8 mouse cellular contexts compared by ENCODE assay signal in genomic region chr10:85624504-85625169, GRCm38 (mm10).
DNase-seq lines count a peak whose midpoint lies in the region; ATAC-seq and TF ChIP-seq lines count a peak whose summit lies in the region.

No protein-coding gene starts in this region.

- H3K79me2 ChIP-seq in liver, adult 2 months (ENCODE audit: control insufficient read depth, insufficient read depth, low read length) = no peaks in the 10 kb centered on the region

- TF ChIP-seq POLR2A in liver, adult 2 months (IDR thresholded peaks at IDR 0.05; ENCODE audit: extremely low read depth, insufficient read depth, low read length) = no peak

- intact Hi-C loops in heart, postnatal 25 days (cut with DNase I) = loop anchor here (1.0 to 10.0 kb wide), 2 partner anchors 170 to 403 kb away; no protein-coding TSS in a partner anchor

- no peaks in the 10 kb centered on the region for H3K27me3 ChIP-seq in embryonic facial prominence, embryonic 15.5 days
- H3K27me3 ChIP-seq in heart, embryonic 15.5 days = peaks cover 8% of the 10 kb centered on the region; the same call in 1 of the 2 replicates
- H3K27me3 ChIP-seq in liver, adult 2 months (ENCODE audit: control insufficient read depth, insufficient read depth, low read length) = no peaks in the 10 kb centered on the region

- no peak overlapping the region for H3K9ac ChIP-seq in embryonic facial prominence, embryonic 15.5 days
- H3K9ac ChIP-seq in heart, embryonic 15.5 days = 0 out of 2 replicates have a peak overlapping the region, but pooled peaks have one; percentile 51
- H3K9ac ChIP-seq in liver, adult 2 months (ENCODE audit: low read depth, low read length) = no peak overlapping the region

- no peak overlapping the region for H3K27ac ChIP-seq in embryonic facial prominence, embryonic 15.5 days (replicated peaks)
- no peak overlapping the region for H3K27ac ChIP-seq in heart, embryonic 15.5 days
- no peak overlapping the region for H3K27ac ChIP-seq in liver, adult 2 months (replicated peaks; ENCODE audit: insufficient read depth, low read depth, low read length)

- no peak; the same call in 1 of the 2 replicates for ATAC-seq in embryonic facial prominence, embryonic 15.5 days (ENCODE audit: insufficient number of reproducible peaks, low FRiP score, low TSS enrichment, low read depth)
- no peak for ATAC-seq in heart, embryonic 15.5 days (replicated peaks; ENCODE audit: insufficient number of reproducible peaks, insufficient read depth, low FRiP score, low read depth)
- ATAC-seq in monocyte, adult 5-6 weeks (replicated peaks; ENCODE audit: insufficient number of reproducible peaks, low FRiP score, low TSS enrichment, poor library complexity, severe bottlenecking) = 0 out of 2 replicates have a peak, but pooled peaks have one; percentile 15

- H3K4me3 ChIP-seq in embryonic facial prominence, embryonic 15.5 days (replicated peaks) = peak overlapping the region; percentile 42
- peak overlapping the region; percentile 54 for H3K4me3 ChIP-seq in heart, embryonic 15.5 days
- peak overlapping the region; percentile 27; the same call in 1 of the 2 replicates for H3K4me3 ChIP-seq in liver, adult 2 months (ENCODE audit: insufficient read depth, low read depth, low read length)

- H3K4me2 ChIP-seq in embryonic facial prominence, embryonic 15.5 days (replicated peaks) = peak overlapping the region; percentile 72
- H3K4me2 ChIP-seq in heart, embryonic 15.5 days = peak overlapping the region; percentile 93

- H3K36me3 ChIP-seq in embryonic facial prominence, embryonic 15.5 days = no peaks in the 10 kb centered on the region
- H3K36me3 ChIP-seq in heart, embryonic 15.5 days = no peaks in the 10 kb centered on the region
- H3K36me3 ChIP-seq in liver, adult 2 months (ENCODE audit: control insufficient read depth, insufficient read depth, low read length) = no peaks in the 10 kb centered on the region

- peak; percentile 68 for TF ChIP-seq CTCF in liver, adult 2 months (IDR thresholded peaks at IDR 0.05; ENCODE audit: low read depth, low read length)

- WGBS in embryonic facial prominence, embryonic 15.5 days = 2% methylated on average over 31 of the region's 31 CpGs
- WGBS in heart, embryonic 15.5 days = 5% methylated on average over 31 of the region's 31 CpGs
- 6% methylated on average over 31 of the region's 31 CpGs for WGBS in liver, adult 2 months

- no peaks in the 10 kb centered on the region for H3K9me3 ChIP-seq in embryonic facial prominence, embryonic 15.5 days (replicated peaks)
- no peaks in the 10 kb centered on the region for H3K9me3 ChIP-seq in heart, embryonic 15.5 days (replicated peaks)

- peaks cover 5% of the 10 kb centered on the region; the same call in 1 of the 2 replicates for H3K4me1 ChIP-seq in embryonic facial prominence, embryonic 15.5 days
- H3K4me1 ChIP-seq in heart, embryonic 15.5 days (replicated peaks) = peaks cover 5% of the 10 kb centered on the region; the same call in 1 of the 2 replicates
- H3K4me1 ChIP-seq in liver, adult 2 months (ENCODE audit: control insufficient read depth, insufficient read depth, low read length) = peaks cover 3% of the 10 kb centered on the region; the same call in 1 of the 2 replicates

- DNase-seq in heart, adult 11 months = peak; percentile 92
- no peak for DNase-seq in heart, postnatal 25 days (ENCODE audit: low spot score)
- DNase-seq in kidney, postnatal 10 days = peak; percentile 62
- DNase-seq in liver, adult 2 months (ENCODE audit: extremely low read depth, low read depth, low spot score) = peak; percentile 17
- peak; percentile 54 for DNase-seq in telencephalon, adult 2 months (ENCODE audit: low read depth, low spot score)
